Mouse (Mus musculus) brain, embryonic 14.5 days (tissue): ENCODE measurements at regions not wholly inside any gene's neighbourhood (a gene's known extent, or its start where the extent isn't known, plus 50 kb on each side); places are given as distances from the start of the nearest gene placed in this dataset.

Source experiments
- DNase-seq: peaks from one replicate; pipeline ENCODE4 v3.0.0-alpha.2; 2011; ENCODE audit warnings: low read depth
- CTCF ChIP-seq: fragments of 200-500 bp; IDR thresholded peaks from 2 replicates; pipeline ENCODE4 v1.5.1; 2012; ENCODE audit warnings: inconsistent platforms, mild to moderate bottlenecking, moderate library complexity, borderline replicate concordance; ENCODE audit not compliant: insufficient read depth, insufficient read length; ENCODE audit errors: extremely low read depth
- POLR2A ChIP-seq: fragments of 200-500 bp; IDR thresholded peaks from 2 replicates; pipeline ENCODE4 v1.6.1; 2012; ENCODE audit warnings: mild to moderate bottlenecking, inconsistent platforms, borderline replicate concordance; ENCODE audit not compliant: poor library complexity, insufficient read depth, insufficient read length, severe bottlenecking; ENCODE audit errors: extremely low read depth

DNA sequence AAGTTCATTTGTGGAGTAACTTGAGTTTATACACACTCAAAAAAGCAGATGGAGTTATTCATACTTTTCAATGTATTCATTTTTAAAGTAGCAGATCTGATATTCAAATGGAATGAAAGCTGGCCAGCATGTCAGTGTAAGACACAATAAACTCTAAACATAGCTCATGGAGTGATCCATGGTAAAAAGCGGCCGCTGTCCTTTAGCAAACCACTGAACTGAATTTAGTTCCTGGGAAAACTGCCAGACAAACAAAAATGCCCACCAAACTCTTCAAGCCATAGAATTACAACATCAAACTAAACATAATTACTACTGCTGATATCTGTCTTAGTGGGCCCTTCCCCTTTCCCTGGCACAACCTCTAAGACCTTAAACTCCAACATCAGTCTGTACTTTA, 425.0 kb downstream of the Pcdh10 start:
- DNase-seq: peak; percentile 80
- TF ChIP-seq POLR2A: no peak
- TF ChIP-seq CTCF: no peak
